Mouse (Mus musculus) erythroblast, embryonic 14.5 days (primary cell): ENCODE results near the gene Scn10a.

Experiments used
- GATA1 ChIP-seq: IDR thresholded peaks from 2 replicates; pipeline ENCODE4 v1.6.1; 2012; ENCODE audit warnings: low read length, inconsistent platforms, mixed read lengths
- TAL1 ChIP-seq: IDR thresholded peaks from 3 replicates; pipeline ENCODE4 v1.6.1; 2012; ENCODE audit warnings: low read length, inconsistent platforms, mixed read lengths

- TF ChIP-seq GATA1 = no peak
- no peak for TF ChIP-seq TAL1
Observed at GRCm38 (mm10) chr9:119632801-119633200, 86.3 kb downstream of the Scn10a start.
